Mouse (Mus musculus) erythroblast, adult 5-6 weeks (primary cell): Measurements from ENCODE around the gene Acsl4. TPM values are rescaled to one million over a fixed set of nuclear protein-coding genes. Genes with fewer than 3 reads are reported as not detected.

Experiments used
- ATAC-seq: replicated peaks from 2 replicates; pipeline ENCODE4 v1.8.0; 2016; ENCODE audit warnings: moderate number of reproducible peaks, mild to moderate bottlenecking, moderate TSS enrichment, inconsistent platforms; ENCODE audit not compliant: poor library complexity, low FRiP score, severe bottlenecking
- total RNA-seq, 2 experiments: library from RNA; stranded (forward) in 1 of 2; stranded (reverse) in 1 of 2; fragments of 150-400 nt in 1 of 2; fragments of 200-764, 138-1000 nt in 1 of 2; gene quantifications; 2 replicates each; pipeline versions ENCODE4 v1.2.3 to v1.2.4; 2015 to 2017; ENCODE audit warnings: low replicate concordance in 2 of 2

Acsl4 gene
- total RNA-seq (2015; ENCODE audit: low replicate concordance) (9.6 and 10.7 TPM in 2 replicates), total RNA-seq (2017; ENCODE audit: low replicate concordance) (13.8 and 15.4 TPM in 2 replicates)

DNA sequence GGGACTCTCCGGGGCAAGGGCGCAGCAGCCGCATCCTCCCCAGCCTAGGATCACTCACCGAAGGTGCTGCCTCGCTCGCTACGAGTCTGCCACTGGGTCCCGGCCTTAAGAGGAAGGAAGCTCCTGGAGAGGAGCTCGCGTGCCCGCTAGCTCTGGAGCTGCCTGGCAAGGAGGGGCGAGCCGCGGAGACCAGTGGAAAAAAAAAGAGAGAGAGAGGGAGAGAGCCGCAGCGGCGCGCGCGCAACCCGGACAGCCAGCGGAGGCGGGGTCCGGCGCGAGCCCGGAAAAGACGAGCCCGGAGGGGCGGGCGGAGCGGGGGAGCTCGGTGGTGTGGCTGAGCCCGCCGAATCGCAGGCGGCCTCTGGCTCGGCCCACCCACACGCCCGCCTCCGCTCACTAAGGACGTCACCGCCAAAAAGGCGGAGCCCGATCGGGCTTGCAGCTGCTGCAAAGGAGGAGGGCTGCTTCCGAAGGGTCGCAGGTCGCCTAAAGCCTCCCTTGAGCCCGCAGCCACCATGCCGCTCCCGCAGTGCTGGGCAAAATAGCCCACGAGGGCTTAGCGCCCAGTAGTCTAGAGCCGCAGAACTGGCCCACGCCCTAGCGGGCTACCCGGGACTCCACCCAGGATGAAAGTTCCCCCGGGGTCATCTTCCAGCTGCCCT, at the start of gene Acsl4:
Gene Acsl4 (minus strand): TSS at position 289 of the 662 bp plus-strand sequence.
- ATAC-seq, result peak; percentile 98

DNA sequence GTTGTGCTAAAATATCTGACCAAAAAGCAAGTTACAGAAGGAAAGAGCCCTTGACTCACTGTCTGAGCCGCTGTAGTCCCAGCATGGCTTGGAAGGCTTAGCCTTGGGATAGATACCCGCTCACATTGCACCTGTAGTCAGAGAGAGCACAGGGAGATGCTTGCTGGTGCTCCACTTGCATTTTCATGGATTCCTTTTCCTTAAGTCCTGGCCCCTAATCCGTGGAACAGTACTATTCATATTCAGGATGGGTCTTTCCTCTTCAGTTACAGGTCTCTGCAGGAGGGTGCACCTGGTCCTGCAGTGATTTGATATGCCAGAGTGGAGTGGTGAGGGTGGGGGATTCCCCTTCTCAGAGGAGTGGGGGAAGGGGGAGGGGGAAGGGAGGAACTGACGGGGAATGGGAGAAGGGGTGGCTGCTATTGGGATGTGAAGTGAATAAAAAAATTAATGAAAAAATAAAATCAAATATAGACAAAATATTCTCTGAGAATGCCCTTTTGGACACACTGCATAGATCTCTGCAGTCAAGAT, 47.7 kb upstream of the Acsl4 start:
- no peak for ATAC-seq

DNA sequence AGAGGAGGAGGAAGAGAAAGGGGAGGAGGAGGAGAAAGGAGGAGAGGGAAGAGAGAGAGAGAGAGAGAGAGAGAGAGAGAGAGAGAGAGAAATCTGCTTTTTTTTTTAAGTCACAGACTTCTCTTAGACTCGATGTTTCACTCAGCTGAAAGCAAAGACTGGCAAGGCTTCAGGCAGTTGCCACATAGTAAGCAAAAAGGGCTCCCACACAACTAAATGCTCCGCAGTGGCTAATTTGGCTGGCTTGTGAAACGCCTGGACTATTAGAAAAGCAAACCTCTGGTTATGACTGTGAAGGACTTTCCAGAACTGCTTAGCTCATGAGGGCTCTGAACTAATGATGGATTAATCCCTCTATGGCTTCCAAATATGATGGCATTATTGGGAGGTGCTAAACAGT, 42.5 kb upstream of the Acsl4 start:
- ATAC-seq, result no peak

DNA sequence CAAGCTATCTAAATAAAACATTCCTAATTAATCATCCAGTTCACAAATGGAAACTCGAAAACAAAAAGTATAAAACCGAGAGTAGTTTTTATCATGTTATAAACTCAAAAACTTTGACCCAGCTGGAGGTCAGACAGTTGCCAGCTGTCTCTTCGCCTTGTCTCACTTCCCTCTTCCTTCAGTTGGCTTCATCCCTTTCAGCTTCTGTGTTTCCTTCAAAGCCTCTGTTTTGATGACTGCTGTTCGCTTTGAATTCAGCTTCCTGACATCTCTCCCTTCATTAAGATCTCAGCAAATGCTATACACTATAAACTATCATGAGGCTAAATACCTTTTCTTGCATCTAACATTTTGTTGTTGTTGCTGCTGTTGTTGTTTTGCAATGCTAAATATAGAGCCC, 36.8 kb upstream of the Acsl4 start:
- ATAC-seq, result no peak

DNA sequence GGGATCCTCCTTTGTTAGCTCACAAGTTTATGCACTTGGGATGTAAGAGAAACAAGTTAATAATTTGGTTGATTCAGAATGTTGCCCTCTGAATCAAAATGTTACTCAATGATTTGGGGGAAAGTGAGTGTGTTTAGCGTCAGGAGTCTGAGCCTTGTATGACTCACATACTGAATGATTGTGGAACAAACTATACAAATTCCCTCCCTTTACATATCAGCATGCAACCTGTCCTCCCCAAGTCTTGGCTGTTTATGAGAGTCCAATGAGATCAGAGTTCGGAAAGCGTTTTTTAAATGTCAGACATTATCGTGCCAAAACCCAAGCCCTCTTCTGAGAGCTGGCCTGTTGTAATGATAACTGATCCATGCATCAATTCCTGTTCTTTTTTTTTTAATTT, 36.3 kb upstream of the Acsl4 start:
- no peak for ATAC-seq

DNA sequence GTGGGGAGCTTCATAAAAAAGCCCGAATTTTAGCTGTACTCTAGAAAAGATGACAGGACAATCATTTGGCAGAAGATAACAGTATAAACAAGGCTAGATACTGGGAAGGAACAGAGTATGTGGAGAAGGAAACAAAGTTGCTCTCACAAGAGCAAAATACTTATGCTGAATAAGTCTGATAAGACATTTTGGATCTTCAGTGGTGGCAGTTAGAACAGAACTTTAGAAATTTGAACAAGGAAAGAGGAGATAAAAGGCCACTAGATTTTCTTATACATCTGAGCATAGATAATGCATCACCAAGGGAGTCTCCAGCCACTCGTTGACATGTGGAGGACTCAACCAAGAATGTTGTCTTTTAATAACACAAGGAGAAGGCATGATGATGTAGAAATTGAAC, 23.5 kb upstream of the Acsl4 start:
- no peak for ATAC-seq

DNA sequence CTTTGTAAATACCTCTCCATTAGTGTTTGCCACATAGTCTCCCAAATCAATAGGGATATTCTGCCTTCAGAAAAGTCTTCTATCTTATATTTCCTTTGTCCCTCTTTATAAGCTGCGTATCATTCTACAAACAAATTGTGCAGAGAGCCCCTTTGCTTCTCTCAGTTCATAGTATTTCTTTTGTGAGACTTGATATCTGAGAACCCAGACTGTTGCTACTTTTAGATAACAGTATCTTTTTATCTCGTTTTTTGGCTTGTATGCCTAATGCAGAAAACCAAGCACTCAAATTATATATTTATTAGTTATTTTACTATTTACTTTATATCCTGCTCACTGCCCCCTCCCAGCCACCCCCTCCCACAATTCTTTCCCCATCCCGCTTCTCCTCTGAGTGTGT, 19.7 kb upstream of the Acsl4 start:
- no peak for ATAC-seq

DNA sequence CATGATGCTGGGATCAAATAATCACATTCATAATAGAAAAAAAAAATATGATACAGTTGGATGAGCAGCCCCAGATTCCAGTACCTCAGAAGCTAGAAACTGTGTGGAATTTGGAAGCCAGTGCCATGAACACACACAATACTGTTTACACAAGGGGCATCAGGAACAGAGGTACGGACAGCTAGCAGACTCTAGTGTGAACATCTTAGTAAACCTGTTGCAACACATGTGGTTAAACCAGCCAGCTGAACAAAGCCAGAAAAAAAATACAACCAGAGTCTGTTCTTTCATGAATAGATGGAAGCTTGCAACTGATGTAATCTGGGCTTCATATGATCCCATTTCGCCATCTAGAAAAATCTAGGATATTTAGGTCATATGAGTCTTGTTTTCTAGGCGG, 19.0 kb upstream of the Acsl4 start:
- no peak for ATAC-seq

DNA sequence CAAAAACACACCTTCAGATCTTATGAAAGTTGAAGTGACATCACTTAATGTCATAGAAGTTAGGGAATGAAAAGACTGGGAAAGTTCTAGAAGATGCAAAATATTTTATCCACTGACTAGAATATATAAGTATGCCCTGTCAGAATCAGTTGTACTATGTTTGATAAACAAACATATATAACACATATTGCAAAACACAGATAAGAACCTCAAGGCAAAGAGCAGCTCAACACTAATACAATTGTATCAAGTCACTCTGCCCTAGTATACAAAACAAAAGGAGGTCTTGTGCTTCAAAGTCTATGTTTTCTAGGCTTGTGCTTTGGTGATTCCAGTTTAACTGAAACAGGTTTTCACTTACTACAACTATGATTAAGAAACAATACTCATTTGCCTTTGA, 12.8 kb upstream of the Acsl4 start:
- ATAC-seq, result no peak

DNA sequence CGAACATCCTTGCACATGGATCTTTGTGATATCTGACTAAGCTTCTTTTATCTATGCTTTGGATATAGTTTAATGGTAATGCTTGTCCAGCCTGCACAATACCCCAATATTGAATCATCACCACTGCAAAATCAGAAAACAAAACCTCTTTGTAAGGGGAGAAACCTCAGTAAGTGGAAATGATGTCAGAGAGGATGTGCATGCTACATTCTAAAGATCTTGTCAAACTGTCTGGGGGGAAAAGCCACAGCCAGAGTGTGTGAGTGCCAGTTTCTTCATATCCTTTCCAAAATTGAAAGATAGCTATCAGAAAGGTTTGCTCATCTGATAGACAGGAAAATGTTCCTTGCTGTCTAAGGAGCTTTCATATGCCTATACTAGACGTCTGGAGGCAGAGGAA, 8.3 kb upstream of the Acsl4 start:
- ATAC-seq, result no peak

DNA sequence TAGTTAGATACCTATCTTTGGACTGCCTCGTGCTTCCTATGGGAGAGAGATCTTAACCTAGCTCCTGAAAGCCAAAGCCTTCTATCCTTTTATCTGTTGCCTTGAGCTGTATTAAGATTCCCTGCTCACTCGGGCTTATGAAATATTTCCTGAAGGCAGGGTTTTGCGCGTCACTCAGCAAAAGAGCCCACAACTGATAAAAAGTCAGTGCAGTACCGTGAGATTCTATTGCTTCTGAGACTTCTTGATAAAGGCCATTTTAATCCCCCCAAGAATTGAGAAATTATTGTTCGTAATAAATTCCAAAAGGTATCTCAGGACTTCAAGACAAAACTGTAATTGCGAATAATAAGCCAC, 552 bp upstream of the Acsl4 start:
- ATAC-seq, result no peak; the same call in 1 of the 2 replicates

DNA sequence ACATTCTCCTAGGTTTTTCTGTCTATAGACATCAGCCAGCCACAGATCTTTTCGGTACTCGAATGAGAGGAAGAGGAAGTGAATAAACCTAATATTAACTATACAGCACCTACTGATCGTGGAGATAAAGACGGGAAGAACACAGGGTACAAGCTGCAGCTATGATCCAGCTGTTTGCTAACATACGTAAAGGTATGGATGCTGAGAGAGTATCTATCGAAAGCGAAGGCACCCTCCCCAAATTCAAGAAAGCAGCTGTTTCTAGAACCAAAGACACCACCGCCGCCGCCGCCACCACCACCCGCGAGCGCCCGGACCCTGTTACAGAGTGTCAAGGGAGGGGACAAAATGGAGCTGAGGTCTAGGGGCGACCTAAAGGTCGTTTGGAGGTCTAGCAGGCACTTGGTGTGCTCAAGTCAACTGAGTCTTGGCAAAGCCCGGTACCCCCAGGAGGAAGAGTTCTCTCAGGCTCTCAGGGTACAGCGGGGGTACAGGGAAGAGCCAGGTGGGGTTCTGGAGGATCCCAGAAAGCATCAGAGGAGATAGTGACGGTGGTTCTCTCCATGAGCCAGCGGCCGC, 665 bp downstream of the Acsl4 start:
- 0 out of 2 replicates have a peak, but pooled peaks have one; percentile 23 for ATAC-seq

DNA sequence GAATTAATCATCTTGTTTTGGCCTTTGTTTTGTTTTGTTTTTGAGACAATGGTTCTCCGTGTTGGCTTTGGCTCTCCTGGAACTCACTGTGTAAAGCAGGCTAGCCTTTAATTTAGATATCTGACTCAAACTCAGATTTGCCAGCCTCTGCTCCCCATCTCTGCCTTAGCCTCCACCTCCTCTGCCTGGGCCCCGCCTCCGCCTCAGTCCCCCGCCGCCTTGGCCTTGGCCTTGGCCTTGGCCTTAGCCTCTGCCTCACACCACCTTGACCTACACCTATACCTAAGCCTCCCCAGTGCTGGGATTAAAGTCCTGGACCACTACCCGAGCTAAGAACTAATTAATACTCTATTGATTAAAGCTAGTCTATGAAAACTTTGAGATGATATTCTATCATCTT, 2.2 kb downstream of the Acsl4 start:
- no peak for ATAC-seq

DNA sequence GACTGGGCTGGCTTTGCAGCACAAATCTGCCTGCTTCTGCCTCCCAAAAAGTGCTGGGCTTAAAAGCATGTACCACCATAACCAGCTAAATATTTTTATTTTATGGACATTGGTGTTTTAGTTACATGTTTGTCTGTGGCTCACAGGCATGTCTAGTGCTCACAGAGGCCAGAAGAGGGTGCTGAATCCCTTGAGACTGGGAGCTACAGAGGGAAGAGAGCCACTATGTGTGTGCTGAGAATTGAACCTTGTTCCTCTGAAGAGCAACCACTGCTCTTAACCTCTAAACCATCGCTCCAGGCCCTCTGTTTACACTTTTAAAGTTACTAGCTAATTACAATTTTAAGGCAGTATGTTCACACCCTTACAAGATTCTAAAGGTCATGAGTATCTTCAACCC, 2.7 kb downstream of the Acsl4 start:
- ATAC-seq, result no peak

DNA sequence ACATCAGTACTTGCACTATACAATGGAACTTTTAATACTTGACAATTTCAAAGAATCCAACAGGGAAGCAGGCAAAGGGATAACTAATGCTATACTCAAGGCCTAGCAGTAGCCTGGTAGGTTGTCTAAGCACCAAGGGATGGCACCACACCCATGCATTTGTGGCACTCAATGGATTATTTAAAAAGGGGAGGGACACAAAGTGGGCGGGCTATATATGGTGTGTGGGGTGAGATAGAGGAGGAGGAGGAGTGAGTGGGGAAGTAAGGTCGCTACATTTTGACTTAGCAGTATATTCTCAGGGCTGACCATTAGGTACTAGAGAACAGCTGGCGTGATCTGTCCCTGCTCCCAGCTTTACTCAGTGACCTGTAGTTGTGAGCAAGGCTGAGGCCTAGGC, 5.4 kb downstream of the Acsl4 start:
- peak; percentile 98 for ATAC-seq

DNA sequence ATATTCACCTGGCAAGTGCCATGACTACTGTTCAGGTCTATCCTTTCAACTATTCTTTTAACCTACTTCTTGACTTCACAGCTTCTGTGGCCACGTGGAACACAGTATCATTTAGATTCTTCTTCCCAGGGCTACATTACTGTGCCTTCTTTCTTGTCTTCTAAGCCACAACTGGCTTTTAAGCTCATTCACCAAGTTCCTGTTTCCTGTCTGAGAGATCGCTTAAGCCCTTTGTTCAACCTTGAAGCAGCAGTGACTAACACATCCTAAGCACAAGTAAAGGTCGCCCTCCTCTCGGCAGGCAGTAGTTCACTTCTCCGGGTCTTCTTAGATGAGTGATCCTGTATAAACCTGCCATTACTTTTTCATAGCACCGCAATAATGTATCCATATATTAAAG, 10.4 kb downstream of the Acsl4 start:
- ATAC-seq, result no peak

DNA sequence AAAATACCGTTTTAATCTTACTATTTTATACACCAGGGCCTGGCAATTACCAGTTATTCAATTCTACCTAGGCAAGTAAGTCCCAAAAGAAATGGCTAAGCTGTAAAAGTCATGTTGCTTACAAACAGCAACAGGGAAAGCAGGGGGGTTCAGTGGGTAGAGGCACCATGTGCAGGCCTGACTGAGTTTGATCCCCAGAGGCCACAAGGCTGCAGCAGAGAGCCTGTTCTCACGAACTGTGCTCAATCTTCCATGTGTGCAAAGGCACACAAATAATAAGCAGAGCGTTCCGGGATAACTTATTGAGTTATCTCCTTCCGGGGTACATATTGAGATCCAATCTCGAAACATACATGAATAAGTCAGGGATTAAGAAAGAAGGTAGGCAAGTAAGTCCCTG, 12.3 kb downstream of the Acsl4 start:
- no peak for ATAC-seq

DNA sequence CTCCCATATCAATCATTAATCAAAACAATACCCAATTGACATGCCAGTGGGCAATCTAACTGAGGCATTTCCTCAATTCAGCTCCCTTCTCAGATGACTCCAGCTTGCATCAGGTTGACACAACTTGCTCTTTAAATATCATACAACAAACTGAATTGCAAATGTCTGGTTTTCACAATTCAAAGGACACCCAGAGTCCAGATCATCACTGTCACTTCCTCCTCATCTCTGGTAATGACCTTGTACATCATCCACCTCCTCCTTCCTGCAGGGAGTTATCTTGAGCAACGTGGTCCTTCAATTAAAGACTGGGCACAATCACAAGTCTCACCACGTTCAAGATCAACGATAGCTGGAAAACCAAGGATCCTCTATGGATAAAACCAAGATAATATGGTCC, 13.0 kb downstream of the Acsl4 start:
- ATAC-seq, result no peak

DNA sequence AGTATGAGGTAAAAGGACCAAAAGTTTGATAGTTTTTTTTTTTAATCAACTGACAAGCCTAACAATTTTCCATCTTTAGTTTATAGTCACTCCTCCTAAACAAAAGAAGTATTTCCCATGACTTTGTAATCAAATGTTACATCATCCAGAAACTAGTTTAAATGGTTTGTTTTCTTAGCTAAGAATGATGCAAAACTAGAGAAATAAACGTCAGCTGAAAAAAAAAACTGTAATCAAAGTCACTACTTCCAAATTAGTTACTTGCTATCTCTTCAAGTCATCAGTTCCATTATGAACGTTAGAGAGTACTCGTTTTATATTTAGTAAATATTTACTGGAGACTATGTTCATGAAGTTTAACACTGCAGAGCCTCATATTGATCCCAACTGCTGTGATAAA, 13.6 kb downstream of the Acsl4 start:
- ATAC-seq, result no peak

DNA sequence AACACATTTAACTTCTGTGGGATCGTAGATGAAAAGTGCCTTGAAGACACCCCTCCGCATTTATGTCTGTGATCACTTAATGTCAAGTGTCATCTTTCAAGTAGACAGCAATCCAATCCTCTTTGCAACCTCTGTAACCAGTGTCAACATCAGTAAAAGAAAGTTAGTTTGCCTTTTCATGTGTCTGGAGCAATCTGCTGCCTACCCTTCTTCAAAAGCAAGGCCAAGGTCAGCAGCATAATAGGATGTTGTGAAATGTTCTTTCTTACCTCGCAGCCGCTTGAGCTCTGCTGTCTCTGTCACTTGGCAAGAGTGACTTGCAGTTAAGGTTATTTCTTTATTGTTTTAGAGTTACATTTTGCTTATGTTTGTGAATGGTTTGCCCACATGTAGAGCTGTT, 14.8 kb downstream of the Acsl4 start:
- no peak for ATAC-seq

DNA sequence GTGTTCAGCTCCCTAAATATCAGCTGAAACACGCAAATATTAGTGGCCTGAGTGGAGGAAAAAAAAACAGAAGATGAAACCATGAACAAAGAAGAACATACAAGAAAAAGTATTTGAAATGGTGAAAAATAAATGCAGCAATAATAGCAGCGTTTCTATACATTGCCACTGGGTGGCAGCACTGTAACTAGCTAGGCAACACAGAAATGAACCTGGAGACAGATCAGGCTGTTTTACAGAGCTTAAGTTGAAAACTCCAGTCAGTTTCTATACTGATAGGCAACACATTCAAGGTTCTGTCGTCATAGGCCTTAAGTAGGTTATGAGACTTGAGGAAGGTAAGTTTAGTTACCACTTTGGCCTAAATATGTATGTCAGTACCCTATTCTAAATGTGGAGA, 17.9 kb downstream of the Acsl4 start:
- peak; percentile 87 for ATAC-seq

DNA sequence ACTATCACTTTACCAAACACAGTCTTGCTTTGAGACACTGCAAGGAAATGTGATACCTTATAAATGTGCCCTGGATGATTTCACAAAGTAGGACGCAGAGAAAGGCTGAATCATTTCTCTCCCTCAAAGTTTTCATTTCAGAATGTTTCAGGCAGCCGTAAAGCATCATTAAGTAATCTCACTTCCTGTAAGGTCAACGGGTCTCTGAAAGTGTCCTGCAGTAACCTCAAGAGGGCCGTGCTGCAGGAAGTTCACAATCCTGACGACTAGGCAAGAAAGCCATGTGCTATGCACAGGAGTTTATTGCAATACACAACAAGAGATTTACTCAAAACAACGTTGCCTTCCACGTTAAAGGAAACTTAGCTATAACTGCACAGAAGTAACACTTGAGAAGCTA, 20.4 kb downstream of the Acsl4 start:
- ATAC-seq, result no peak; the same call in 1 of the 2 replicates
